Mouse (Mus musculus): ENCODE results near the gene Tle3. TPM values are rescaled to one million over a fixed set of nuclear protein-coding genes. Genes with fewer than 3 reads are reported as not detected.
A peak's percentile ranks its signal among the peaks of the same experiment; 100 is the strongest.

Gene Tle3
- total RNA-seq, 2 experiments from 2014 or later: 80.8 to 92.7 TPM

DNA sequence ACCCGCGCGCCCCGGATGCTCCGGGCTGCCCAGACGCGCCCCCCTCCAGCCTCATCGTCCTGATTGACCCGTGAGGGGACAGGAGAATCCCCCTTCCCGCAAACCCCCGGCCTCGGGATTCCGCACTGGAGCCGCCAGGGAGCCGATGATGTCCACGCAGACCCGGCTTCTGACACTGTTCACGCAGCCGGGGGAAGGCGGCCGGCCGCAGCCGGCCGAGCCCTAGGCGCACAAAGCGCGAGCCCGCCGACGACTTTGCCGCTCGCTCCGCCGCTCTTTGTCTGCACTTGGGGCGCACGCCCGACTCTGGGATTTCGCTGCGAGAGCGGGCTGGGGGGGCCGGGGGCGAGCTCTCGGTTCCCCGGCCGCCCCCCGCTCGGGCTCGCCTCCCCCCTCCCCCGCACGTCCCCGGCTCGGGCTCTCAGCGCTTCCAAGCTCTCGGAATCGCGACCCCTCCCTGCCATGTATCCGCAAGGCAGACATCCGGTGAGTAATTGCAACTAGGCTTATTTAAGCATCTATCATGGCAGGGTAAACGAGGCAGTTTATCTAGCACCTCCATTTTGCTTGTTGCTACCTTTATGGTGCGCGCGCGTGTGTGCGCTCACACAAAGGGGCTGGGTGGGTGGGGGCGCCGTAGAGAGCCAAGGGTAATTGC lies 939 bp downstream of the Tle3 start:
- intact Hi-C loops (cut with DNase I): loop anchor here (5.0 to 10.0 kb wide), 4 partner anchors 142 to 522 kb away; no protein-coding TSS in a partner anchor
- peak in 1 of 2 experiments; percentile 84 for DNase-seq (ENCODE audit: extremely low spot score in 1 of 2, low spot score in 2 of 2)

DNA sequence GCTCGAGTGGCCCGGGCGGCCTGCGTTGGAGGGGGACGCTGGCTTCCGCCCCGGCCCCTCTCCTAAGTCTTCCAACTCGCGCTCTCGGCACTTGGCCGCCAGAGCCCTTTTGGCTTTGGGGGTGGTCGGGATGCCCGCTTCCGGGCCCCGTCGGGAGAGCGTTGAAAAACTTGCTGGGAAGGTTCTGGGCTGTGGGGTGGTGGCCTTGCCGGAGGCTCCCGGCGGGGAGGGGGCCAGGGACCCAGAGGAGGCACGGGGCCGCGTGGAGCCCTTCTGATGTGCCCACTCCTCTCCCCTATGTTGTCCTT lies 1.4 kb downstream of the Tle3 start:
- peak in 1 of 2 experiments; percentile 65 for DNase-seq (ENCODE audit: extremely low spot score in 1 of 2, low spot score in 2 of 2)
- intact Hi-C loops (cut with DNase I): loop anchor here (5.0 to 10.0 kb wide), 4 partner anchors 141 to 521 kb away; no protein-coding TSS in a partner anchor

DNA sequence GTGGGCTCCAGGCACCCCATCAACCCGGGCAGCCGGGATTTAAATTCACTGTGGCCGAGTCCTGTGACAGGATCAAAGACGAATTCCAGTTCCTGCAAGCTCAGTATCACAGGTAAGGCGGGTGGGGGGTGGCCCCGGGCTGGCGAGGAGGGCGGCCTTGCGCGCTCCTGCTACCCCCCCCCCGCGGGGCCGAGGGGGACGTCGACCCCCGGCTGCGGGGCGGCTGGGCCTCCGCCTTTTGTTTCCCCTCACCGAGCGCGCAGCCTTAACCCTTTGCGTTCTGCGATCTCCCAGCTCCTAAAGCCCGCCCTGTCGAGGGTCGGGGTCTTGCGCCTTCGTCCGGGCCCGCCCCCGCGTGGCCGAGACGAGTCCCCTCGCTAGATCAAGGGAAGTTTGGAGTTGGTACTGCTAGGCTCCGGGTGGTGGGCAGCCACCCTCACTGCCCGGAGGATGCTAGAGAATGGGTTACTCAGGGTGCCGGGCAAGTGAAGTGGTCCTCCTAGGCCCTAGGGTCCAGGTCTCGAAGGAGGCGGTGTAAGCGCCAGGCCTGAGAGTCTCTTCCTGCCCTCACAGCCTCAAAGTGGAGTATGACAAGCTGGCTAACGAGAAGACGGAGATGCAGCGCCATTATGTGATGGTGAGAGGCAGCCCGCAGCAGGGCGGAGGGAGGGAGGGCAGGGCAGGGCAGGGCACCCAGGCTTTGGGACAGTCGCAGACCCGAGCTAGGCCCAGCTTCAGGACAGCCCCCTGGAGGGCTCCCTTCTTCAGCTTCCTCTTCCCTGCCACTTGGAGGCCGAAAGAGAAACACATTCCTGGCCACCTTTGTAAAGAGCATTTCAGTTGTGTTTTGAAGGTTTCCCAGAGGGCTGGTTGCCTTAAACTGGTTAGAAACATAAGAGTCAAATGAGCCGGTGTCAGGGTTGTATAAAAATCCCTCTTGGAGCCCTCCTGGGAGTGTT lies 2.1 kb downstream of the Tle3 start:
- DNase-seq (ENCODE audit: extremely low spot score in 1 of 2, low spot score in 2 of 2): peak in 1 of 2 experiments; percentile 72
- intact Hi-C loops (cut with DNase I): loop anchor here (5.0 to 10.0 kb wide), 4 partner anchors 141 to 521 kb away; no protein-coding TSS in a partner anchor

DNA sequence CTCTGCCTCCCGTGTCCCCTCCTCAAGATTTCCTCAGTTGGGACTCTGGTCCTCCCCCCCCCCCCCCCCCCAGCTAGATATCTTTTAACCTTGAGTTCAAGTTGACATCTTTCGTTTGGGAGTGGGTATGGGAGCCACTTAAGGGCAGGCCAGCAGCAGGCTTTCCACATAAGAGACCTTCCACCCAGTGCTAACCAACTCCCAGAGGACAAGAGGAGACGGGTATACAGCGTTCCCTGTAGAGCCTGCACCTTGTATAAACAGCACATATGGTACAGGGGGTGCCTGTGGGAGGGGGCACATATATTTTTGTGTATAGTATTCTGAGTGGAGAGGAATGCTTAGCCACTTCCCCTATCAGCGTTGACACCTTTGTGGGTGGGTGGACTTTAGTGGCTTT lies 2.8 kb downstream of the Tle3 start:
- DNase-seq (ENCODE audit: extremely low spot score in 1 of 2, low spot score in 2 of 2): no peak
- intact Hi-C loops (cut with DNase I): loop anchor here (5.0 to 10.0 kb wide), 4 partner anchors 140 to 520 kb away; no protein-coding TSS in a partner anchor

DNA sequence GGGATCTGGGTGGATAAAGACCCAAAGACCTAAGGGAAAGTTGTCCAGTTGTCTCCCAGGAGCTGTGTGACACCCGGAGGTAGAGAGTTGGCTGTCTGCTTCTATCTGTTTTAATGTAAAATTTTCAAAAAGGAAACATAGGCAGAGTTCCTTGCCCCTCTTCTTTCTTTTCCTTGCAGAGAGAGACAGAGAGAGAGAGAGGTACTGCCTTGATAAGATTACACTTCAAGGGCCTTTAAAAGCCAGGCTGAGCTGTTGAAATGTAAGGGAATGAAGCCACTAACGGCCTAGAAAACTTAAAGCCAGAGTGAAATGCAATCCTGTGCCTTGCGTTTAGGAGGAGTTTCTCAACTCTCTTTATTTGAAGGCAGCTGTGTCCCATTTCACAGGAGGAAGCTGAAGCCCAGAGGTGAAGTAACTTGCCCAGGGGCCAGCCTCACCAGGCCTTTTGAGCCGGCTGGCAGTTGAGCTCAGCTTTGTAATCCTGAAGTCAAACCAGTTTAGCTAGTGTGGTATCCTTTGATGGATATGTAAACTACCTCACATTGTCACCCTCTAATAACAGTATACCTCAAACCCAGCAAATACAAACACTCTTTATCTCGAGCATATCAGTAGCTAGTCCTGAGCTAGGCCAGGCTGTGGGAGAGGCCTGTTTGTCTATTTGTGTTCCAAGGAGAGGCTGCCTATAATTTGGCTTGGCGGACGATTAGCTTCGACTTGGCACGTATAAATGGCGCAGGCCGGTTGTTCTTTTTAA lies 3.8 kb downstream of the Tle3 start:
- DNase-seq (ENCODE audit: extremely low spot score in 1 of 2, low spot score in 2 of 2): no peak
- intact Hi-C loops (cut with DNase I): loop anchor here (5.0 to 10.0 kb wide), 4 partner anchors 139 to 519 kb away; no protein-coding TSS in a partner anchor

DNA sequence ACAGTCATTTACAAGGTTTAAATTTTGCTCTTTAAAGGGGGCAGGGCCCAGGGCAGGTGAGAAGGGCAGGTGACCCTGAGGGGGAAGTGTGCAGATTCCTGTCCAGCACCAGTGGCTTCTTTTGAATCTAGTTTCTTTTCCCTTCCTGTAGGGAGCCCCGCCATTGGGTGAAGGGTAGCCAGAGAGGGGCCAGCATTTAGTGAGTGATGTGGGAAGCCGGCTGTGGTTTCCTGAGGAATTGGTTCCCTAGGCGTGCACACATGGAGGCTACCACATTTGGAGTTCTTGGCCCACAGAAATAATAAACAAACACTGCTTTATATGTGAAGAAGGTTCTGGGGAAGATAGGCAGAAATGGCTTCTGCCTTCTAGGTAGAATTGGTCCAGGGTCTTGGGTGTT lies 4.5 kb downstream of the Tle3 start:
- DNase-seq (ENCODE audit: extremely low spot score in 1 of 2, low spot score in 2 of 2): no peak
- intact Hi-C loops (cut with DNase I): loop anchor here (5.0 to 10.0 kb wide), 4 partner anchors 138 to 518 kb away; no protein-coding TSS in a partner anchor

DNA sequence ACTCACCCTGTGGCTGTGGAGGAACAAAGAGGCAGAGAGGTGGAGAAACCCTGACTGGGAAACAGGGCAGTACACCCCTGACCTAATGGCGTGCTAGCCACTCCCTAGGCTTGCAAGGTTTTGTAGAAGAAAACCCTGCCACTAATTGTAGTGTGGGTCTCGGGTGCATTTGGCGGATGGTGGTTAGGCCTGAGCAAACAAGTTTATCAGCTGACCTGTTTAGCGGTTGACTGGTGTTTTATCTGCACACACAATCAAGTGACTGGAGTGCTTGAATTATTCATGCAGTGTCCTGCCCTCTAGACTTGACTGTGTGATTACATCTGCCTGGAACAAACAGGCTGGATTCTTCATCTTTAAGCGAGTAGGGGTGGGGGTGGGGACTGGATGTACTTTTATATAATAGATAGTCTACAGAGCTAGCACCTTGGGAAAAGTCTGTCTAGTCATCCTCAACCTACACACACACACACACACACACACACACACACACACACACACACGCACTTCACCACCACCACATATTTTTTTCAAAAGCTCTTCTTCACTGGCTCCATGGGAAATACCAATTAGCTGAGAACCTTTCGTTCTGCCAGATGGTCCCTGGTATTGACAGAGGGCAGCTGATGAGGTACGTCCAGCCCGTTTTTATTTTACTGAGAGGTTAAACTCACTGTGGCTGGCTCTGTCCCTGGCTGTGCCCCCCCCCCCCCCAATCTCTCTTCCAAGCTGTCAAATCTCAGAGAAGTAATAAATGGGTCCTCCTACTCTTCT lies 5.7 kb downstream of the Tle3 start:
- intact Hi-C loops (cut with DNase I): loop anchor here (5.0 to 10.0 kb wide), 4 partner anchors 137 to 517 kb away; no protein-coding TSS in a partner anchor
- DNase-seq (ENCODE audit: extremely low spot score in 1 of 2, low spot score in 2 of 2): no peak

DNA sequence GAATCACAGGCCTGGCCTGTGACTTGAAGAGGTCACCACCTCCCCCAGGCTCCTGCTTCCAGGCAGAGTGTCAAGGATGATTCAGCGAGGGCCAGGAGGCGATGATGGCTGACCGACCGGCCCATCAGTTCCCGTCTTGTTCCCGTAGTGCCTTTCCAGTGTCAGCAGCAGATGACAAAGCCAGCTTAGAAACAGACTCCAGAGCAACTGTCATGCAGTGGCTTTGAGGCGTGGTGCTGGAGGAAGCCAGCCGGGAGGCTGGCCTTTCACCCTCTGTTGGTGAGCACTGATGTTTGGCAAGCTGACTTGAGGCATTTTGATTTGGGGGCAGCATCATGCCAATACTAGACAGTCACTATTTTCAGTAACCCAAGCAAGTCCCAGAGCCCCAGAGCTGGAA lies 6.3 kb downstream of the Tle3 start:
- intact Hi-C loops (cut with DNase I): loop anchor here (5.0 to 10.0 kb wide), 4 partner anchors 136 to 516 kb away; no protein-coding TSS in a partner anchor
- no peak for DNase-seq (ENCODE audit: extremely low spot score in 1 of 2, low spot score in 2 of 2)

DNA sequence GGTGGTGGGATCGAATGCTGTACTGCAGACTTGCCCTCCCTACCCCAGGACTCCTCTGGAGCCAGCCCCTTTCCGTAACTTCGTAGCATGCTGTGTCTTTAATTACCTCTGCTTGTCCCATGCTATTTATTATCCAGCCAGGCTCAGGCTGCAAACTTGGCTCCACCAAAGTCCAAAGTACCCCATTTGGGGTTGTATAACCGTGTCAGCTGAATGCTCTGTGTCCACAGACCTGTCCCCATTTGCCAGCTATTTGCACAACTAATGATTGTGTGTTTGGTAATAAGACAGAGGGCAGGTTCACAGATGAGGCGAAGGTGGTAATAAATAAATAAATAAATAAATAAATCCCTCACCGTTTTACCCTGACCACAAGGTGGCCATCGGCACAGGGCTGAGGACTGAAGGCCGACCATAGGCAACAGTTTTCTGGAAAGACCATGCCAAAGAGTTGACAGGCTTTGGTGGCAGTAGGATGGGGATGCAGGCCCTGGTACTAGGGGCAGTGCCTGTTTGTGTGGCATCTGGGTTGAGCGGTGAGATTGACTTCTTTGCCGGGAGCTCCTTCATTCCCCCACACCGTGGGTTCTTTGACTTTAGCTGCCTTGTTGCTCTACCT lies 7.0 kb downstream of the Tle3 start:
- DNase-seq (ENCODE audit: extremely low spot score in 1 of 2, low spot score in 2 of 2): no peak
- intact Hi-C loops (cut with DNase I): loop anchor here (5.0 to 10.0 kb wide), 4 partner anchors 136 to 516 kb away; no protein-coding TSS in a partner anchor

DNA sequence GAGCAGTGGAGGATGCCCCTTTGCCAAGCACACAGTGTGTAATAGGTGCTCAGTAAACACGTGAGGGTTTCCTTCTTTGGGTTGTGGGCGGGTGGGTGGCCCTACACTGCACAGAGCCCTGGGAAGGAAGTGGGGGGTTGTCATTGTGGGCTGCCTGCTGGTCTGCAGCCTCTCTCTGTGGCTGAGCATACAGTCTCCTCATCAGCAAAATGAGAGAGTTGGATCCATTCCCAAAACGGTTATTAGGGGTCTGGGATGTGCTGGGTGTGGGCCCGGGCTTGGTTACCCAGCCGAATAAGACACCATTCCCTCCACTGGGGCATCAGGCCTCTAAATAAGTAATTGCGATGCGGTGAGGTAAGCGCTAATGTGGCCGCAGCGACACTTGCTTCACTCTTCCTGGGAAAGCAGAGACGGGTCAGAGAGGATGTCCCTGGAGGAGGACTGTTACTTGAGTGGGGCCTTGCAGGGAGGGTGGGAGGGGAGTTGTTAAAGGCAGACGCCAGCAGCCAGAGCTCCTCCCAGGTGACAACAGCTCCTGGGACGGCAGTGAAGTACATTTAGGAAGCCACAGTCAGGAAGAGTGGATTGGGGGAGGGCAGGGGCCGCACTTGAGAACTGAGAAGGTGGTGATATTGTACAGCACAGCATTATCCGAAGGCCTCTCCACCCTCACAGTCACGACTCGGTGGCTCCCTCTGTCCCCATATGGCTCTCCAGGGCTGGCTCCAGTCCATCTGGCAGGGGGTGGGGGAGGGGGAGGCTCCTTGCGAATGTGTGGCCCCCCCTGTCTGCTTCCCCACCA lies 8.3 kb downstream of the Tle3 start:
- DNase-seq (ENCODE audit: extremely low spot score in 1 of 2, low spot score in 2 of 2): no peak
- intact Hi-C loops (cut with DNase I): no loop called here

DNA sequence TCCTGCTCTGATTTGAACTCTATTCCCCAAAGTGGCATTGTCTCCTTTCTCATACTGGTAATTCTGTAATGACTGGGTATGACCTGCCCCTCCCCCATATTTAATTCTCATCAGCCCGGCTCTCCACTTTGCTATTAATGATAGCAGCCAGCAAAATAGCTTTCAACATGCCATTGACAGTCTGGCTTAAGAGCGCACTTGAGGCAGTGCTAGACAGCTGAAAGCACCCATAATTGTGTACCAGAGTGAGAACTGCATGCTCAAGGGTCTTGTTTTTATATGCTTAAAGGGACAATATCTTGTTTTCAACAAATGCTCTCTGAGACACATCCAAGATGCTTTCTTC lies 8.9 kb downstream of the Tle3 start:
- intact Hi-C loops (cut with DNase I): no loop called here
- no peak for DNase-seq (ENCODE audit: extremely low spot score in 1 of 2, low spot score in 2 of 2)

DNA sequence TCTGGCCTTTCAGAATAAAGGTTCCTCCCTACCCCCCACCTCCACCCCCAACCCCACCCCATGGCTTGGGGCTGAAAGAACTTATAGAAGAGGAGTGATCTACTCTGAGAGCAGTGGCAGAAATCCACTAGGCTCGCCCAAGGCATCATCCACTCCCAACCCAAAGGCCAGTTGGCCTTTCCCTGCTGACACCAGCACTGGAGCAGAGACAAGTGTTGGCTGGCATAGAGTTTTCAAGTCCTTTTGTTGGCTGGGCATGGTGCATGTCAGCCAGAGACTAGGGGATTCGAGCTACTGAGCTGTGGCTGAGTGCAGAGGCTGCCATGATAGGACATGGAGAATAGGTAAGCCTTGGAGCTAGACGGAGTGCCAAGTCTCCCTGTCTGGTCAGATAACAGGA lies 9.3 kb downstream of the Tle3 start:
- no peak for DNase-seq (ENCODE audit: extremely low spot score in 1 of 2, low spot score in 2 of 2)
- intact Hi-C loops (cut with DNase I): no loop called here

DNA sequence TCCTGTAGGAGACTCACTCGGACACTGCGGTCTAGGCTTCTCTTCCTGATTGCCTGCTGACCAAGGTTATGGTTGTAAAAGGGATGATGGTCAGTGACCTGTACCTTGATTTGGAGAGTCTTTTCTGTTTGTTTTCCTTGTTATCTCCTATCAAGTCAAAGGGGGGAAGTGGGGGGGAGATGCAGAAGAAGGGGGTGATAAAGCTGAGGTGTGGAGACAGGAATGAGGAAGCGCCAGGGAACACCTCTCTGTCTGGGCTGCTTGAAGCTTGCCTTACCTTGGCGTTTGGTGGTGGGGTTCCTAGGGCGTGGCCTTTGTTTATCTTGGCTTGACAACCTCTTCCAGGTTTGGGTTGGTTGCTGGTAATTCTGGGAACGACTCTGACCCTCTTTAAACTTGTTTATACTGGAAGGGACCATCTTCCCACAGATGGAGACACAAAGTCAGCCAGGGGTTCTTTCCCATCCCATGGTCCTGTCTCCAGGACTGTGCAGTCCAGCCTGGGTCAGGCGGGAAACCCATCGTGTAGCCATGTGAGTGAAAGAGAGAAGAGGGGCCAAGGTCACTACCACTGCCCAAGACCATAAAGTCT lies 10.5 kb downstream of the Tle3 start:
- intact Hi-C loops (cut with DNase I): no loop called here
- DNase-seq (ENCODE audit: extremely low spot score in 1 of 2, low spot score in 2 of 2): no peak

DNA sequence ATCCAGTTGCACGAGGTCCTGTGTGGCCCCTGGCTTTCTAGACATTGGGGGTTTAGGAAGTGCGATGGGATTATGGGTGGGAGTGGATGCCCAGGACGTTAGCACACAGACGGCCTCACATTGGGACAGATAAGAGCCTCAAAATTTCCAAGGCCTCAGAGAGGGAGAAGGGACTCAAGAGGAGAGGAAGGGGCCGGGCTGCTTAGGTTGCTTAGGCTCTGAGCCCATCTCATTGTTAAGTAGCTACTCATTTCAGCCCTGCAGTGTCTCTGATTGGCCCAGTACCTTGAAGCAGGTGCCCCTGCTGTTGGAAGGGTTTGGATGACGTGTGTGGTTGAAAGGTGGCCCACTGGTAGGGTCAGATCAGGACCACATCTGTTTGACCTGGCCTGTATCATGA lies 11.9 kb downstream of the Tle3 start:
- DNase-seq (ENCODE audit: extremely low spot score in 1 of 2, low spot score in 2 of 2): no peak
- intact Hi-C loops (cut with DNase I): no loop called here

DNA sequence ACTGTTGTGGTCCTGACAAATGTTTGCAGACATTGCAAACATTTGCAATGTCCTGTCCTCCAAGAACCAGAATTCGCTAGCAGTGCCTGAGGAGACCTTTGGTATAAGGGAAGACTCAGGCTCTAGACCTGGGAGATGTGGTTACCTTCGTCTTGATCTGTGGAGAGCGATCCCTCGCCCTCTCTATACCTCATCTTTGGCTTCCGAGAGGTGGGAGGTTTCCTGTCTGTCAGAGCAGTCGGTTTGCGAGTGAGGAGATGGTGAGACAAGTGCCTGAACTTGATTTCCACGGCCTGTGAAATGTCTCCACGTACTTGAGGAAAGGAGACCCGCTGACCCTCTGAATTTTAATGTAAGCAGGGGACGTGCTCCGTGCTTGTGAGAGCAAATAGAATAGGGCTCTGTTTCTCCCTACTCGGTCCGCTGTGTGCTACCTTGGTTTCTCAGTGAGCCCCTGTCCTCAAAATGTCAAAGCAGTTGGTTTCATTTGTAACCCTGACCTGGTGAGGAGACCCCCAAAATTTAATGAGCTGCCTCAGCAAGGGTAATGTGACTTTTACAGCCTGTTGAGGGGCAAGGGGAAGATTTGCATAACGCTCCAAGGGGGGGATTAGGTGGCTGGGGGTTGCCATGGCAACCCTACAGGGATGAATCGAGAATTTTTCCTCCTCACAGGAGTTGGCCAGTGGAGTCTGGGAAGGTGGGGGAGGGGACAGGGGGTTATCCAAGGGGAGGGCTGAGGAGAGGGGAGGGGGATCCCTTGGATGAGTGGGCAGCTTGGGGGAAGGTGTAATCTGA lies 12.7 kb downstream of the Tle3 start:
- DNase-seq (ENCODE audit: extremely low spot score in 1 of 2, low spot score in 2 of 2): no peak
- intact Hi-C loops (cut with DNase I): no loop called here

DNA sequence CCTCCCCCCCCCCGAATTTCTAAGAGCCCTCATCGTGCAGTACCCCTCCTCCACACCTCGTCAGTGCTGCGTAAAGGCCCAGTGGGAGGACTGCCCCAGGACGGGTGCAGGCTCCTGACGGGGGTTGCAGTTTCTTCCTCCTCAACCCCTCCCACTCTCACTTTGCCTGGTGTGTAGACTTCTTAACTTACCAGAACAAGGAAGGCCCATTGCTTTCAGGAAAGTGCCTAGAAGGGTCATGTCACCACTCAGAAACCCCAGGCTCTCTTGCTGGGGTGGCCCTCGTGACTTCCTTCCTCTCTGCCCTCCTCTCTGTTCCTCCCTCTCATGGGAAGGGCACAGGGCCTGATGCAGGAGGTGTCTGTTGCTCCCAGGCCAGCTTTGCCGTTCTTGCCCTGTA lies 13.6 kb downstream of the Tle3 start:
- DNase-seq (ENCODE audit: extremely low spot score in 1 of 2, low spot score in 2 of 2): no peak
- intact Hi-C loops (cut with DNase I): no loop called here
